Mouse (Mus musculus) cerebellum, adult 2 months (tissue): ENCODE results near the gene Stfa2l1. TPM values are rescaled to one million over a fixed set of nuclear protein-coding genes. Genes with fewer than 3 reads are reported as not detected.
"Not testable (repeated sequence)": the region's sequence is repeated elsewhere in the genome, so short reads cannot be mapped to it uniquely, and the experiment has no call there.

Experiments
- DNase-seq, 2 experiments: peaks; one replicate each; pipeline ENCODE4 v3.0.0; 2021
- H3K27ac ChIP-seq: fragments of 200-500 bp; 2 replicates; pipeline ENCODE4 v1.5.1; 2012; ENCODE audit warnings: low read length, control low read depth, inconsistent platforms; ENCODE audit not compliant: insufficient read depth
- H3K27me3 ChIP-seq: fragments of 200-500 bp; 2 replicates; pipeline ENCODE4 v1.6.1; 2012; ENCODE audit warnings: inconsistent platforms, mild to moderate bottlenecking, low read length, moderate library complexity; ENCODE audit not compliant: control insufficient read depth, insufficient read depth
- H3K4me1 ChIP-seq: fragments of 200-500 bp; 2 replicates; pipeline ENCODE4 v1.6.1; 2011; ENCODE audit warnings: low read length; ENCODE audit not compliant: control insufficient read depth, insufficient read depth
- H3K4me3 ChIP-seq: fragments of 200-500 bp; replicated peaks from 2 replicates; pipeline ENCODE3; 2011; ENCODE audit warnings: mild to moderate bottlenecking, low read depth, low read length, control low read depth; ENCODE audit not compliant: insufficient read depth
- CTCF ChIP-seq: fragments of 200-500 bp; IDR thresholded peaks from 2 replicates; pipeline ENCODE4 v1.5.1; 2011; ENCODE audit warnings: low read depth, mild to moderate bottlenecking, control low read depth, low read length, moderate library complexity, borderline replicate concordance; ENCODE audit not compliant: insufficient read depth
- POLR2A ChIP-seq: fragments of 200-500 bp; IDR thresholded peaks from 2 replicates; pipeline ENCODE4 v1.6.1; 2011; ENCODE audit warnings: low read length, control low read depth, borderline replicate concordance; ENCODE audit not compliant: insufficient read depth
- WGBS: fragments of 180-500 bp; shearing (Covaris S2); methylation state at CpG from one replicate; pipeline ENCODE4 v1.1.7; 2018; 5-methylcytosine and 5-hydroxymethylcytosine counted together
- polyA plus RNA-seq: library from polyadenylated mRNA; depleted of rRNA; stranded (reverse); fragments of >200 nt; gene quantifications from 2 replicates; pipeline ENCODE4 v1.2.3, GENCODE M21; 2012; rRNA removed

The Stfa2l1 gene
- polyA plus RNA-seq, 1 experiment, result not detected

DNA sequence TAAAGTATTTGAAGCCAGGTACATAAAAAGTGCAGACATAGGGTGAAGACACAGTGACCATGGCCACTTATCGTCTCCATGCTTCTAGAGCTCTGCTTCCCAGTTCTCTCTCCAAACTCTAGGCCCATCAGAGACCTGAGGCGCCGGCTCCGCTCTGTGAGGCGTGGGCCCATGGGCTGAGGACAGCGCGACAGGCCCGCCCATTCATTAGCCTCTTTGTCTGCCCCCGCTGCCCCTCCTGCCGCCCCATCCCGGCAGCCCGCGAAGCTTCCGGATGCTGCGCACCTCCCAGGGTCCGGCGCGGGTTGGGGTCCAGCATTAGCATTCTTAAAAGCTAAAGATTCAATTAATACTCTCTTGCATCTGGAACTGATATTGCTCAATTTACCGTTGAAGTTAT lies 42.6 kb downstream of the Stfa2l1 start:
- no peak for TF ChIP-seq CTCF
- no peak for TF ChIP-seq POLR2A
- Histone ChIP-seq H3K27ac (no peak overlapping the region), H3K4me1 (no peaks in the 10 kb centered on the region), H3K27me3 (no peaks in the 10 kb centered on the region), H3K4me3 (no peak overlapping the region)
- no peak for DNase-seq
- WGBS, result 44% methylated on average over 19 of the region's 19 CpGs

DNA sequence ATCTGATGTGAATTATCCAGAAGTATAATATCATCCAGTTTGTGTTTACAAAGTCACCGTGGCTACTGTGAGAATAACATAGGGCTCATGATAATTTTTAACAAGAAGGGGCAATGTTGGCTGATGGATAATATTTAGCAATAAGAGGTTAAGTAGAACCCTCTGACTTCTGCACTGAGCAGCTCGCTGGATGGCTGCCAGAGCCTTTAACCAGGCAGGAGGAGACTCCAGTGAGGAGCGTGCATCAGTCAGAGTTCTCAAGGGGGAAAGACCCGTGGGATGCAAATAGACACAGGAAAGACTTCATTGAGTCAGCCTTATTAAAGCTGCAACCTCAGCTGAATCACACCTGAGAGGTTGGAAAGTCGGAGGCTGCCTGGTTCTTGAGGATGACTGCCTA lies 47.2 kb downstream of the Stfa2l1 start:
- 50% methylated on average over 5 of the region's 5 CpGs for WGBS
- no peak for TF ChIP-seq CTCF
- no peak for TF ChIP-seq POLR2A

DNA sequence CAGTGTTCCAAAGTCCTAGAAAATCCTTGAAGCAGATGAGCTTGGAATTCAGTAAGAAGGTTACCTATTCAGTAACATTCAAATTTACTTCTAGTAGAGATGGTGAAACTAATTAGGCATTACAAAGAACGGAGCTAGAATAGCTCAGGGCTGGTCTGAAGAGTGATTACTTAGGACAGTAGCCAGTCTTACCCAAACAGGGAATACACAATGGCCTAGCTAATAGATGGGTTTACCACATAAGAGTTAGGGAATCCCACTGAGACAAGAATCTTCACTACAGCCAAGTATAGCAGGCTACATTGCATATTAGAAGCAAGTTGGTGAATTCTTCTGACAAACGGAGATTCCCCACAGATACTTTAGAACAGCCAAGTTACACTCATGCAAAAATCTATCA lies 49.1 kb downstream of the Stfa2l1 start:
- not testable (repeated sequence) for H3K27ac ChIP-seq, H3K4me1 ChIP-seq, H3K27me3 ChIP-seq, H3K4me3 ChIP-seq, DNase-seq
- WGBS, result 56% methylated on average over 2 of the region's 2 CpGs

More for the DNA sequence above, 47.2 kb downstream of the Stfa2l1 start:
- DNase-seq, result no peak
- Histone ChIP-seq H3K4me3 (no peak overlapping the region), H3K27ac (no peak overlapping the region), H3K4me1 (no peaks in the 10 kb centered on the region), H3K27me3 (no peaks in the 10 kb centered on the region)

DNA sequence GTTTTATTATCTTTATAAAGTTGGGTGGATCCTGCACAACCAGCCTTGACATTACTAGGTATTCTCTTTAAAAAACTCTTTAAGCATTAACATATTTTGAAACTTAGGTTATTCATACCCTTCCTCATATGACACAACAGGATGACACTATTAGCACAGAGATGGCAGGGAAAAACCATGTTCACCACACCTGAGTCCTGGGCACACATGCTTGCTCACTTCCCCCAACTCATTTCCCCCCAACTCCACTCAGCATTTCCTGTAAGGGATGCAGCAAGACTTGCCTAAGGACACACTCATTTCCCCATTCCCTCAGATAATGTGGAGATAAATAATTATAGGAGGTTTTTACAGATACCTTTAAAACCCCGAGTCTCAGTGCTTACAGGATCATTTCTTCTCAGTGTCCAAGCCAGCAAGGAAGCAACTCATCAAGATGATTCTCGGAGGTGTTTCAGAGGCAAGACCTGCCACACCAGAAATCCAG lies 53.4 kb downstream of the Stfa2l1 start, which contains the start of gene Gm5416:
Gene Gm5416 (plus strand): TSS at position 437 of the 487 bp plus-strand sequence.
- DNase-seq, result no peak
- no peaks in the 10 kb centered on the region for H3K27me3 ChIP-seq
- WGBS, result 75% methylated on average over 2 of the region's 2 CpGs
- TF ChIP-seq POLR2A, result no peak
- no peak within 1 kb of the TSS for H3K4me3 ChIP-seq
- no peaks in the 10 kb centered on the region for H3K4me1 ChIP-seq
- H3K27ac ChIP-seq, result no peak within 1 kb of the TSS

Other genes starting within 250 kb of the Stfa2l1 start
- gene Parp9, start 218.3 kb upstream of the Stfa2l1 start, polyA plus RNA-seq, result 2.6 and 2.9 TPM in 2 replicates
- gene Dtx3l, start 217.7 kb upstream of the Stfa2l1 start, polyA plus RNA-seq, result 2.2 and 2.5 TPM in 2 replicates
- gene Kpna1, start 178.1 kb upstream of the Stfa2l1 start, polyA plus RNA-seq, result 46.2 and 46.6 TPM in 2 replicates
- 5.1 and 6.4 TPM in 2 replicates for gene Wdr5b, start 115.6 kb upstream of the Stfa2l1 start, polyA plus RNA-seq
- 163 and 166 TPM in 2 replicates for gene Fam162a, start 85.2 kb upstream of the Stfa2l1 start, polyA plus RNA-seq
- 19.2 and 20.5 TPM in 2 replicates for gene Ccdc58, start 85.1 kb upstream of the Stfa2l1 start, polyA plus RNA-seq
- gene Csta1, start 25.6 kb upstream of the Stfa2l1 start, polyA plus RNA-seq, result not detected in 2 replicates
- not detected in 2 replicates for gene Gm5483, start 27.4 kb downstream of the Stfa2l1 start, polyA plus RNA-seq
- not detected in 2 replicates for gene Gm5416, start 53.6 kb downstream of the Stfa2l1 start, polyA plus RNA-seq
- gene 2010005H15Rik, start 64.7 kb downstream of the Stfa2l1 start, polyA plus RNA-seq, result not detected in 2 replicates
- not detected in 2 replicates for gene Stfa1, start 120.1 kb downstream of the Stfa2l1 start, polyA plus RNA-seq
- not detected in 2 replicates for gene BC117090, start 177.5 kb downstream of the Stfa2l1 start, polyA plus RNA-seq
- not detected in 2 replicates for gene BC100530, start 210.9 kb downstream of the Stfa2l1 start, polyA plus RNA-seq